Mouse (Mus musculus) limb, embryonic 10.5 days (tissue): ENCODE results near the gene Them7. TPM values are rescaled to one million over a fixed set of nuclear protein-coding genes. Genes with fewer than 3 reads are reported as not detected.

Experiments used
- DNase-seq: peaks from one replicate; pipeline ENCODE4 v3.0.0-alpha.2; 2017; ENCODE audit warnings: low spot score
- H3K27ac ChIP-seq: fragments of 300-500 bp; sonication (generic); 2 replicates; pipeline ENCODE4 v1.5.1; 2016; ENCODE audit warnings: mild to moderate bottlenecking
- H3K27me3 ChIP-seq: fragments of 300-500 bp; sonication (generic); 2 replicates; pipeline ENCODE4 v1.6.1; 2016; ENCODE audit warnings: low read depth, mild to moderate bottlenecking; ENCODE audit not compliant: poor library complexity, severe bottlenecking
- H3K36me3 ChIP-seq: fragments of 300-500 bp; sonication (generic); 2 replicates; pipeline ENCODE4 v1.6.1; 2016; ENCODE audit warnings: mild to moderate bottlenecking, moderate library complexity
- H3K4me1 ChIP-seq: fragments of 300-500 bp; sonication (generic); 2 replicates; pipeline ENCODE4 v1.6.1; 2016
- H3K4me3 ChIP-seq: fragments of 300-500 bp; sonication (generic); 2 replicates; pipeline ENCODE4 v1.5.1; 2016; ENCODE audit warnings: mild to moderate bottlenecking, moderate library complexity
- H3K9me3 ChIP-seq: fragments of 300-500 bp; sonication (generic); replicated peaks from 2 replicates; pipeline ENCODE4 v1.6.1; 2016; ENCODE audit warnings: mild to moderate bottlenecking
- WGBS: fragments of 180-500 bp; shearing (Covaris S2); methylation state at CpG from one replicate; pipeline ENCODE4 v1.1.7; 2016; 5-methylcytosine and 5-hydroxymethylcytosine counted together
- polyA plus RNA-seq: library from polyadenylated mRNA; unstranded; fragments of >200 nt; fragmentation: Nextera tagmentation; extraction: Ambion mirVana; gene quantifications from 2 replicates; pipeline ENCODE4 v1.2.1, GENCODE M21; 2016

Them7 gene
- polyA plus RNA-seq, 1 experiment from 2014 or later, result 1.9 TPM

- Histone ChIP-seq H3K9me3 (no peaks in the 10 kb centered on the region), H3K4me3 (no peak overlapping the region), H3K27me3 (no peaks in the 10 kb centered on the region), H3K27ac (no peak overlapping the region), H3K36me3 (no peaks in the 10 kb centered on the region), H3K4me1 (peaks cover 8% of the 10 kb centered on the region; the same call in 1 of the 2 replicates)
- WGBS, result 80% methylated on average over 8 of the region's 8 CpGs
- no peak for DNase-seq
Observed at GRCm38 (mm10) chr2:105416660-105417348, 192.7 kb downstream of the Them7 start.

DNA sequence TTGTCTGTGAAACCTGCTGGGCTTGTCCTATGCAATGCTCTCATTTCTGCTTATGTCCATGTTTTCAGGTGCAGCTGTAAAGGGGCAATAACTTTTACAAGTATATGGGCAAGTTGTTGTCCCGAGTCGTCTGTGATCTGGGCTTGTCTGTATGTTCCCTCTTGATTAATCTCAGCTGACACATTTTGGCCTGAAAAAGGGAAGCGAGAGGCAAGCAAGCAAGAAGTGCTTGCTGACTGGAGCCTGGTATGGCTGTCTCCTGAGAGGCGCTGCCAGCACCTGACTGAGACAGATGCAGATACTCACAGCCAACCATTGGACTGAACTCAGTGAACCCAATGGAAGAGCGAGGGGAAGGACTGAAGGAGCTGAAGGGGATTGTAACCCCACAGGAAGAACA lies 193.5 kb downstream of the Them7 start:
- DNase-seq, result no peak
- Histone ChIP-seq H3K27me3 (no peaks in the 10 kb centered on the region), H3K9me3 (no peaks in the 10 kb centered on the region), H3K4me3 (no peak overlapping the region), H3K4me1 (peaks cover 8% of the 10 kb centered on the region; the same call in 1 of the 2 replicates), H3K36me3 (no peaks in the 10 kb centered on the region), H3K27ac (no peak overlapping the region)
- 76% methylated on average over 5 of the region's 5 CpGs for WGBS

DNA sequence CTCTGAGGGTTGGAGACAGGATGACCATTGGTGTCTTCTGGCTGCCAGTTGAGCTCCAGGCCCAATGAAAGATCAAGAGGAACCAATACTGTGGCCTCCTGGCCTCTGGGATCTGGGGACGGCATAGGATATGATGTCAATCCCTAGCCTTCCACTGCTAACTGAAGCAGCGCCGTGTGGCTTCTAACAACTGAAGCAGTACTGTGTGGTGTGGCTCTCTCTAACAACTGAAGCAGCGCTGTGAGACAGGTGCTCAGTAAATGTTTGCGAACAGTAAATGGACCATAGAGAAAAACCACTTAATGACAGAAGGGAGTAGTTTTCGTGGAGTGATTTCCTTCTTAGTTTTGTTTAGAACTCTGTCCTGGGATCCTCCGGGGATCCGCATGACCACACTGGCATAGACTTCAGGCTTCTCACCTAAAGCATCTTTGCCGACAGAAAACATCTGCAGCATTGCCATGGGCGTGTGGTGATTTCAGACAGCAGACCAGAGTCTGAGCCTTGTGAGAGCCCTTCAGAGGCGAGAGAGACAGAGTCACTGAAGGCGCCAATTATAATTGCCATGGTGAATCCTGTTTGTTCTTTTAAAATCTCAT lies 194.6 kb downstream of the Them7 start:
- Histone ChIP-seq H3K4me1 (peaks cover 8% of the 10 kb centered on the region; the same call in 1 of the 2 replicates), H3K36me3 (no peaks in the 10 kb centered on the region), H3K27ac (no peak overlapping the region), H3K9me3 (no peaks in the 10 kb centered on the region), H3K27me3 (no peaks in the 10 kb centered on the region), H3K4me3 (no peak overlapping the region)
- WGBS, result 91% methylated on average over 12 of the region's 12 CpGs
- no peak for DNase-seq

- no peak overlapping the region for H3K4me3 ChIP-seq
- no peaks in the 10 kb centered on the region for H3K4me1 ChIP-seq
- no peaks in the 10 kb centered on the region for H3K36me3 ChIP-seq
- DNase-seq, result no peak
- WGBS, result 80% methylated on average over 8 of the region's 8 CpGs
- H3K9me3 ChIP-seq, result no peaks in the 10 kb centered on the region
- peaks cover 14% of the 10 kb centered on the region; the same call in 1 of the 2 replicates for H3K27me3 ChIP-seq
- H3K27ac ChIP-seq, result no peak overlapping the region
Observed at GRCm38 (mm10) chr2:105427447-105427846, 203.3 kb downstream of the Them7 start.

DNA sequence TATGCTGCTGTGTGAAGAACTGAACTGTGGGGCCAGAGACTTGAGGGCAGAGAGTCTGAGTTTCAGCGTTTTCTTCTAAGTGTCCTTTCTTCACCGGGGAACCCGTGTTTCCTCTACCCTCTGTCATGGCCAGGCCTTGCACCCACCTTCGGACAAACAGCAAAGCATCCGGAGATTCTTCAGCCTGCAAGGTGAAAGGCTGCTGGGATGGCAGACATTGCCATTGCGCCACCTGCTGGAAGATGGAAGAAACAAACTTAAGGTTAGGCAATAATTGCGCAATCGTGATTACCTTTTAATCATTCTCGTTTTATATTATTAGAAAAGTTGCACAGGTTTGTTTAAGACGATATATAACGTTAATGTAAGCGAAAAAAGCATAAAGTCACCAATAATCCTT lies 203.9 kb downstream of the Them7 start:
- peaks cover 2% of the 10 kb centered on the region; the same call in 1 of the 2 replicates for H3K4me1 ChIP-seq
- H3K9me3 ChIP-seq, result no peaks in the 10 kb centered on the region
- peaks cover 14% of the 10 kb centered on the region; the same call in 1 of the 2 replicates for H3K27me3 ChIP-seq
- no peak overlapping the region for H3K27ac ChIP-seq
- WGBS, result 7% methylated on average over 12 of the region's 12 CpGs
- no peaks in the 10 kb centered on the region for H3K36me3 ChIP-seq
- H3K4me3 ChIP-seq, result no peak overlapping the region
- DNase-seq, result peak; percentile 76

DNA sequence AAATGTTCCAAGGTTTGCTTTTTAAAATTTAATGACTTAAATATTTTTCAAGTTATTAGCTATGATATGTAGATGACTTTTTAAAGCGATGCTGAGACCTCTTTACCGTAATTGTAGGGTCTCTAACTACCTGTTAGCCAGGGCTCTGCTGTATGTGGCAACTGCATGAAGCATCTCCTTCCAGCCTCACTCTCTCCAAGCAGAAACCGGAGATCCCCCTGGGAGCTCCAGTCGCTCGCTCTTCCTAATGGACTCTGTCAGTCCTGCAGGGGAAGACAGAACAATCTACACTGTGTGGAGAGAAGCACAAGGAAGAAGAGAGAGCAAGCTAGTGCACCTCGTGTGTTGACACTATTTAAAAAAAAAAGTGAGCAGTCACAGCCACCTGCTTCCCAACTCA lies 204.3 kb downstream of the Them7 start:
- WGBS, result 24% methylated on average over 6 of the region's 6 CpGs
- DNase-seq, result no peak
- H3K36me3 ChIP-seq, result no peaks in the 10 kb centered on the region

More for the DNA sequence above, 204.3 kb downstream of the Them7 start:
- Histone ChIP-seq H3K27ac (no peak overlapping the region), H3K9me3 (no peaks in the 10 kb centered on the region), H3K4me3 (no peak overlapping the region), H3K4me1 (peaks cover 5% of the 10 kb centered on the region; the same call in 1 of the 2 replicates), H3K27me3 (peaks cover 14% of the 10 kb centered on the region; the same call in 1 of the 2 replicates)

Other genes with a start within 250 kb of the Them7 start
- 321 and 364 TPM in 2 replicates for gene Eif3m, start 207.2 kb upstream of the Them7 start, polyA plus RNA-seq
- gene Gm11060, start 132.3 kb upstream of the Them7 start, polyA plus RNA-seq, result not detected in 2 replicates
- gene Wt1, start 97.8 kb upstream of the Them7 start, polyA plus RNA-seq, result 5.6 and 6.6 TPM in 2 replicates
- gene Rcn1, start 175.0 kb downstream of the Them7 start, polyA plus RNA-seq, result 96.8 and 116 TPM in 2 replicates